Mouse (Mus musculus) small intestine, adult 10 weeks (tissue): ENCODE data around the gene Mknk1. TPM values are rescaled to one million over a fixed set of nuclear protein-coding genes. Genes with fewer than 3 reads are reported as not detected.

Experiments
- polyA plus RNA-seq: library from polyadenylated mRNA; stranded (reverse); fragments of 350-450 nt; fragmentation: Illumina TruSeq; extraction: RNeasy Lipid Tissue Mini Kit (QIAGEN cat#74804); gene quantifications from one replicate; pipeline ENCODE4 v1.2.3, GENCODE M21; 2014; ENCODE audit warnings: low replicate concordance

The Mknk1 gene
- 10.1 TPM for polyA plus RNA-seq

GRCm38 (mm10) chr4:115838696-115839641 is at the start of gene Mknk1:
Gene Mknk1, plus strand, starts transcription at chr4:115839198.

GRCm38 (mm10) chr4:115827888-115828571 is 11.0 kb upstream of the Mknk1 start, which contains the start of gene Mob3c:
Gene Mob3c, plus strand, starts transcription at chr4:115828092.

DNA sequence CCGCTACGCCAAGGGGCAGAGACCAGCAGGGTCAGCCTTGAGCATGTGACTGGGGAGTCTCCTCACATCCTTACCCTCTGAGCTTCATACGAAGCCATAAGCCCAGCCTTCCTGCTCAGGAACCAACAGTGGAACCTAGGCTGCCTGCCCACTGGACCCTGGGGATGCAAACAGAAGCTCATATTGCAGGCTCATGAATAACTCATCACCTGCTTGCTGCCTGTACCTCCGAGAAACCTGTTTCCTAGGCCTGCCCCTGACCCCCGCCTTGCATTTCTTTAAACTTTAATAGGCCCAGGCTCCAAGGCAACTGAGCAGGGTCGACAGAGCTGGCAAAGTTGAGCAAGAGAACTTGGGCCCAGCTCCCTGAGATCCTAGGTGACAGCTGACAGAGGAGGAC is 45.0 kb downstream of the Mknk1 start, which contains the start of gene Kncn:
Gene Kncn (plus strand): TSS at position 379 of the 400 bp plus-strand sequence.

DNA sequence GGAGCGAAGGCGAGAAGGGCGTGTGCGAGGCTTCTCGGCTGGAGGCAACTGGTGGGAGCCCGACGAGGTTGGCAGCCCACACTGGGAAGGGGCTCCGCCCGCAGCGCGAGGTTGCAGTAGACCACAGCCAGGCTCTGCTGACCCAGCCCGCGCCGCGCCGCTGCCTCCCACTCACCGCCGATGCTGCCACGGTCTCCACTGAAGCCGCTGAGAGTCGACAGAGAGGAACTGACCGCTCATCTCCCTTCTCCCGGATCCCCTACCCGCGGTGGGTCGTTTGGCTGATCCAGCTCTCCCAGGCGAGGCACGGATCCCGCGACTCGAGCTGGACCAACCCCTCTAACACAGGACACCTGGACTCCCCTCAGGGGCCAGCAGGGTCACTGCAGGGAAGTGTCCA is 51.6 kb downstream of the Mknk1 start, which contains the start of gene 6430628N08Rik:
Gene 6430628N08Rik (plus strand): TSS at position 113 of the 400 bp plus-strand sequence.

Other genes starting within 250 kb of the Mknk1 start
- gene Cyp4a32, start 238.2 kb upstream of the Mknk1 start, polyA plus RNA-seq: 0.71 TPM
- 99.5 TPM for gene Cyp4b1, start 191.5 kb upstream of the Mknk1 start, polyA plus RNA-seq
- 103 TPM for gene Efcab14, start 101.5 kb upstream of the Mknk1 start, polyA plus RNA-seq
- gene Tex38, start 58.2 kb upstream of the Mknk1 start, polyA plus RNA-seq: not detected
- 166 TPM for gene Atpaf1, start 54.4 kb upstream of the Mknk1 start, polyA plus RNA-seq
- 25.4 TPM for gene Mob3c, start 11.1 kb upstream of the Mknk1 start, polyA plus RNA-seq
- gene Kncn, start 45.2 kb downstream of the Mknk1 start, polyA plus RNA-seq: not detected
- gene 6430628N08Rik, start 51.5 kb downstream of the Mknk1 start, polyA plus RNA-seq: not detected
- gene Dmbx1, start 100.7 kb downstream of the Mknk1 start, polyA plus RNA-seq: not detected
- gene Faah, start 178.7 kb downstream of the Mknk1 start, polyA plus RNA-seq: 27.4 TPM
- 10.1 TPM for gene Nsun4, start 214.7 kb downstream of the Mknk1 start, polyA plus RNA-seq
- gene Uqcrh, start 235.9 kb downstream of the Mknk1 start, polyA plus RNA-seq: 172 TPM
- gene Lrrc41, start 236.1 kb downstream of the Mknk1 start, polyA plus RNA-seq: 2.3 TPM